Mouse (Mus musculus): ENCODE measurements around the gene Osgep.

DNA sequence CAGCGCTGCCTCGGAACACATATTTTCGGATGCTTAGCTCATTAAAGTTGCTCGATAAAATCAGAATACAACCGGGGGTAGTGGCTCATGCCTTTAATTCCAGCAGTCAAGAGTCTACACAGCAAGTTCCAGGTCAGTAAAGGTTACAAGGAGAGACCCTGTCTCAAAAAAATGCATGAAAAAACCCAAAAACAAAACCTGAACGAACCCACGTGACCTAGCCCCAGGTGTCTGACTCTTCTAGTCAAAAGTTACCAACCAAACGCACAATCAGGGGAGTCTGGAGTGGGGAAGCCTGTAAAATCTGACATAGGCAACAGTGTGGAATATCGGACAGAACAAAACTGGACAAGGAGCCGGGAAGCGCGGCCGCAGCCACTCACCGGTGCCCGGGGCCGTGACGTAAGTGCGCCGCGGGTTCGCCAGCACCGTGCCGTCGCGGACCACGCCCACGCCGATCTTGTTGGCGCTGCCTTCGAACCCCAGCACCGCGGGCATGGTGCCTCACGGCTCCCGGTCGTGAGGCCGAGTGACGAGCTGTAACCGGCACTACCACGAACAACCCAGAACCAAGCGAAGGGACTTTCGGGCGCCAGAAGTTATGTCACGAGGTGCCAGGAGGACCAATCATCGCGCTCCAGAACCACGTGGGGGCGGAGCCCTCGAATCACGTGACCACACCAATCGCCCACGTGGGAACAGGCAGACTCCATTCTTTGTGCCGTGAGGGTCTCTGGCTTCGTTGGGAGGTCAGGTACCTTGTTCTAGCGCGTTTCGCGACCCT is at the start of gene Osgep, which contains the start of gene Apex1:
- TF ChIP-seq MAFK (IDR thresholded peaks at IDR 0.05; ENCODE audit: insufficient read depth, low read depth, low read length) (no peak), ZNF384 (IDR thresholded peaks at IDR 0.05; ENCODE audit: low read depth, low read length) (no peak), ZC3H11A (IDR thresholded peaks at IDR 0.05; ENCODE audit: borderline replicate concordance, low read depth, low read length) (no peak), CHD2 (IDR thresholded peaks at IDR 0.05; ENCODE audit: low read depth, low read length) (no peak)

All from ES-E14 (cell line).